Mouse (Mus musculus): Measurements from ENCODE around the gene Tmem94.

- TF ChIP-seq CTCF (IDR thresholded peaks at IDR 0.05; ENCODE audit: extremely low read depth, insufficient read depth, insufficient read length, insufficient replicate concordance) (no peak), POLR2A (IDR thresholded peaks at IDR 0.05; ENCODE audit: low read depth, low read length) (no peak)
These were observed 80.6 kb downstream of the Tmem94 start for GRCm38 (mm10) chr11:115845819-115846218.
